Mouse (Mus musculus) heart, postnatal 0 days (tissue): ENCODE data around the gene Orc3.

Experiments used
- CTCF ChIP-seq: IDR thresholded peaks from 2 replicates; pipeline ENCODE4 v1.5.1; 2016; ENCODE audit warnings: antibody characterized with exemption, control low read depth, low read depth
- EP300 ChIP-seq: IDR thresholded peaks from 2 replicates; pipeline ENCODE4 v1.6.1; 2016; ENCODE audit warnings: antibody characterized with exemption, low read depth

- no peak for TF ChIP-seq EP300
- no peak for TF ChIP-seq CTCF
These were observed 46.8 kb upstream of the Orc3 start for GRCm38 (mm10) chr4:34661514-34661913.
